Mouse (Mus musculus): ENCODE data around the gene Zbtb25. TPM values are rescaled to one million over a fixed set of nuclear protein-coding genes. Genes with fewer than 3 reads are reported as not detected.
A peak's percentile ranks its signal among the peaks of the same experiment; 100 is the strongest.

Gene Zbtb25
- polyA plus RNA-seq, 1 experiment from 2014 or later: 27.0 TPM

DNA sequence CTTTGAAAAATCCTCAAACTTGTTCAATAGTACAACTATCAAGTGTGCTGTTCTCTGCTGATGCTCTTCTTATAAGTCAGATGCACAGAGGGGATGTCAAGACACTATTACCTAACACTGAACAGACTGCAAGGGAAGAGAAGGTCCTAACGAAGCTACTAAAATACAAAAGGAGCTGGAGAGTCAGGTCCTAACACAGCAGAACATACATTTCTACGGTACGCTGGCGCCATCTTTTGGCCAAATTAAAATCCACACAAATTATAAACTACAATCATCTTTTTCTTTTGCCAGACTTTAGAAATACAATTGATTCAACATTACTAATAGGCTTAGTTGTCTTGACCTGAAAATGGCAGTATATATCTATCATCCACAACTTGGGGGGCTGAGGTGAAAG is 28.3 kb downstream of the Zbtb25 start:
- peak; percentile 71 for DNase-seq (ENCODE audit: low spot score)

DNA sequence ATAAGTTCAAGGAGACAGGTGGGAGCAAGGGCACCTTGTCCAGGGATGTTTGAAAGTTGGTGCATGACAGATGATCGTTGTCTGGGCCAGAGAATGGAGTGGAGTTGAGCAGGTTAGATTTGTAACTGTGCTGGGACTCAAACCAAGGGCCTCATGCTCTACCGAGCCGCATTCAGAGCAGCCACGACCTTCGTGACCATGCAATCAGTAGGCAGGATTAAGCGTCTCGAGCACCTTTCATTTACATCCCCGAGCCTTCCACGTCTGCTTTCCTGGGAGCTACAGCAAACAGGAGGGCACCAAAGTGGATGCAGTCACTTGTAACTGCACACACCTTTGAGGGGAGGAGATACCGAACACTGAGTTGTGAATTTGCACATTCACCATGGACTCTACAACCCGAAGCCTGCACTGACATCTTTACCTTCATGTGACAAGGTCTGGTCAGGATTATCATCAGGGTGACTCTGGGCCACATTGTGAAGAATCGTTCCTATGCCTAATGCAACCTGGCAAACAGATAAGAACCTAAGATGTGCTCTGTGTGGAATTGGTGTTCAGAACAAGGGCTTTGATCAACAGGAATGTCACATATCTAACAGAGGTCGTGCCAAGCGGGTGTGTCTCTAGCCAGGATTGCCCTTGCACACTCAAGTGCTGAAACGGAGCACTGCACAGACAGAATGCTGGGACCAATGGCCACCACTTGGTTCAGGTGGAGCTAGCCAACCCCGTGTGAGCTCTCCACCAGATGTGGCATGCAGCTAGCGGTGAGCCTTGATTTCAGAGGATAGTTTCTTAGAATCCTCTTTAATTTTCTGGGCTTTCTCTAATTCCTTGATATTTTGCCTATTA is 33.1 kb downstream of the Zbtb25 start:
- DNase-seq (ENCODE audit: low spot score): no peak

DNA sequence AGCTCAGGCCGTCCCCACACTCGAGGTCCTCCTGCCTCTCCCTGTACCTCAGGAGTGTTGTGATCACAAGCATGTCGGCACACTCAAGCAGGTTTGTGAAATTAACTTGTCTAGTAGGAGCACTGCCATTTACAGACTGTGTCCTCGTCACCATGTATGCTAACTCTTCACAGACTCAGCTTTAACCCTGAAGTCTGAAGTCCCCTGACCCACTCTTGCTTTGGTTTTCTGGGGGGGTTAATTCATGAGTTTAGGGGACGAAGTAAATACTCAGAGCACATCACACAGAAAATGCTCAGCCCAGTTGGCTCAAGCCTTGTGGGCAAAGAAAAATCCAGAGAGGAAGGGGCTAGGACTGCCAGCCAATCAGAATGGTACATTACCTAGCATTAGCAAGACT is 33.8 kb downstream of the Zbtb25 start:
- no peak for DNase-seq (ENCODE audit: low spot score)

DNA sequence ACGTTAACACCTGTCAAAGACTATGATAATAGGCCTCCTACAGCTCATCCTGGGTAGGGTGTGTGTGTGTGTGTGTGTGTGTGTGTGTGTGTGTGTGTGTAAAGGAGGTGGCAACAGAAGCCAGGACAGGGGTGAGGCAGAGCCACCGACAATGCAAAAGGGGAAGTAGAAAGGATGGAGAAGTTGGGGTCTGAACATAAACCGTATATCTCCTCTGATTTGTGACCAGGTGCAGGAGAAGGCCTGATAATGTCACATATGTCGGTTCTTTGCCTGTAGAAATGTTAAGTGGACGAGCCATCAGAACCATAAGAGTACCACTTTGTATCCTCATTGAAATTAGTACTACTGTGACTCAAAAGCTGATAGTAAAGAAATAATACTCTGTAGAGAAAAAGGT is 35.7 kb downstream of the Zbtb25 start:
- no peak for DNase-seq (ENCODE audit: low spot score)

DNA sequence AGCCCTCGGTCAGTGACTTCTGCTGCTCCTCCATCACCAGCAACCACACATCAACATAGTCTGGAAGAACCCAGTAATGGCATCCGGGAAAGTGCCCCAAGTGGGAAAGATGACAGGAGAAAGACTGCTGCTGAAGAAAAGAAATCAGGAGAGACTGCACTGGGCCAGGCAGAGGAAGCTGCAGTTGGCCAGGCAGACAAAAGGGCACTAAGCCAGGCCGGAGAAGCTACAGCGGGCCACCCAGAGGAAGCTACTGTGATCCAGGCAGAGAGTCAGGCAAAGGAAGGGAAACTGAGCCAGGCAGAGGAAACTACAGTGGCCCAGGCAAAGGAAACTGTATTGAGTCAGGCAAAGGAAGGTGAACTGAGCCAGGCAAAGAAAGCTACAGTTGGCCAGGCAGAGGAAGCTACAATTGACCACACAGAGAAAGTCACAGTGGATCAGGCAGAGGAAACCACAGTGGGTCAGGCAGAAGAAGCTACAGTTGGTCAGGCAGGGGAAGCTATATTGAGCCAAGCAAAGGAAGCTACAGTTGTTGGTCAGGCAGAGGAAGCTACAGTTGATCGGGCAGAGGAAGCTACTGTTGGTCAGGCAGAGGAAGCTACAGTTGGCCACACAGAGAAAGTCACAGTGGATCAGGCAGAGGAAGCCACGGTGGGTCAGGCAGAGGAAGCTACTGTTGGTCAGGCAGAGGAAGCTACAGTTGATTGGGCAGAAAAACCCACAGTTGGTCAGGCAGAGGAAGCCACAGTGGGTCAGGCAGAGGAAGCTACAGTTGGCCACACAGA is 40.6 kb downstream of the Zbtb25 start:
- no peak for DNase-seq (ENCODE audit: low spot score)

GRCm38 (mm10) chr12:76326437-76327220 is 42.8 kb downstream of the Zbtb25 start:
- DNase-seq (ENCODE audit: low spot score): no peak

- peak; percentile 65 for DNase-seq (ENCODE audit: low spot score)
These were observed 44.5 kb downstream of the Zbtb25 start, which contains the start of gene Akap5 for GRCm38 (mm10) chr12:76324679-76325431. Gene Akap5 (plus strand): TSS chr12:76324891.

GRCm38 (mm10) chr12:76318282-76319212 is 50.9 kb downstream of the Zbtb25 start:
- no peak for DNase-seq (ENCODE audit: low spot score)

DNA sequence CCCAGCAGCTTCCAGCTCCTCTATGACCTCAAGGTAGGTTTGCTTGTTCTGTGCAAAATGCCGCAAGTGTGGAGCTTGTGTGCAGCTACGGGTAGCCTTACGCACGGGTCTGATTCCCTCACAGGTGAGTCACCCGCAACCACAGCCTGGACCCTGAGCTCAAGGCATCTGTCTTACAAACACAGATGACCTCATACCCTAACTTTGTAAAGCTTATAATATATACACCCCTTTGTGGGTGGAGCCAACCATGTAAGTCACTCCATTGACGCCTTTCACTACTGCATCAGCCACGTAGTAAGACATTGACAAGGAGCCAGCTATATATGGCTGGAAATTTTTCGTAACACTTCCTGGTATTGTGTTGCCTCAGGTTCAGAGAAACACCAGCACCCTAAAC is 57.5 kb downstream of the Zbtb25 start:
- DNase-seq (ENCODE audit: low spot score): no peak

DNA sequence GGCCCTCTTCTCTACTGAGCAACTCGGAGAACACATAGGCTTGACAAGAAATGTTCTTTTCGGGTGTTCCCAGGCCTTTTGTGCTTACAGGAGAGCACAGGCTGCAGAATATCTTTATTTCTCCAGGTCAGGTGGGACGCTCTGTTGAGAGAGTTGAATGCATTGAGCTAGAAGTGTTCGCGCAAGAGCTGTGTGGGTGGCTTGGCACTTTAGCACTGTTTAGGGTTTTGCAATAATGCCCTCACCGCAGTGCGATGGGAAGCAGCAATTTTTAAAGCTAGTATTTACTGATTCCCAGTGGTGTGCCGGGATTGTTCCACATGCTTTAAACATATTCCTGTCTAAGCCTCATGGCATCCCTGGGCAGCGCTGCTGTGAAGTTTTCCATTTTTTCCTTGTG is 58.2 kb downstream of the Zbtb25 start:
- DNase-seq (ENCODE audit: low spot score): no peak

GRCm38 (mm10) chr12:76310633-76311032 is 58.8 kb downstream of the Zbtb25 start:
- no peak for DNase-seq (ENCODE audit: low spot score)

GRCm38 (mm10) chr12:76310007-76310406 is 59.4 kb downstream of the Zbtb25 start:
- DNase-seq (ENCODE audit: low spot score): no peak

DNA sequence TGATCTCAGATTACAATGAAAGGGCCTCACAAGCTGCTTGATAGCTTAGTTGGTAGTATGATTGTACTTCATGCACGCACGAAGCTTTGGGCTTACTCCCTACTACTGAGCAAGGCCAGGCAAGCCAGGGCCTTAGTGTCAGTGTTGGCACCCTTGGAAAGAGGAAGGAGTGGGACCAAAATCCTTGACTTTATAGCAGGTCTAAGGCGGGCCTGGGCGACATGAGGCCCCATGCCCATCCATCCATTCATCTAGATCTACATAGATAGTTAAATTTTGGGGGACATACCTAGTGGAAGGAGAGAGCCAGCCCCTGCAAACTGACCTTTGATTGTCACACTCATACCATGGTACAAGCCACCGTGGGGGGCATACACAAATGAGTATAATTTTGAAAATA is 61.0 kb downstream of the Zbtb25 start:
- no peak for DNase-seq (ENCODE audit: low spot score)

DNA sequence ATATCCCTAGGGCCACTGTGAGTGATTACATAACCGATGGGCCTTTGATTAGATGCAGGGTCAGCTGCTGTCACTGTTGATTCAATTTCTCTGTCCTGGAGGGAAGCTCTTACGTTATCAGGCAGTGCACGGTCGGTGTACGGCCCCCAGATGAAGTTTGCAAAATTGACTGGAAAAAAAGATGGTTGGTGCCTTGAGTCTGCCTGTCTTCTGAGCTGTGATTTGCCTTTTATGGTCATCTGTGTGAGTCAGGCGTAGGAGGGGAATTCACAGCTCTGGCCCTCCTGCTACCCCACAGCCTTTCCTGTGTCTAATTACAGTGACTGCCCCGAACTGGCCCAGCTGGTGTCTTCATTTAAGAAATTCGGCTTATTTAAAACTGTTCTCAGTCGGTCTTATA is 61.4 kb downstream of the Zbtb25 start:
- DNase-seq (ENCODE audit: low spot score): no peak

DNA sequence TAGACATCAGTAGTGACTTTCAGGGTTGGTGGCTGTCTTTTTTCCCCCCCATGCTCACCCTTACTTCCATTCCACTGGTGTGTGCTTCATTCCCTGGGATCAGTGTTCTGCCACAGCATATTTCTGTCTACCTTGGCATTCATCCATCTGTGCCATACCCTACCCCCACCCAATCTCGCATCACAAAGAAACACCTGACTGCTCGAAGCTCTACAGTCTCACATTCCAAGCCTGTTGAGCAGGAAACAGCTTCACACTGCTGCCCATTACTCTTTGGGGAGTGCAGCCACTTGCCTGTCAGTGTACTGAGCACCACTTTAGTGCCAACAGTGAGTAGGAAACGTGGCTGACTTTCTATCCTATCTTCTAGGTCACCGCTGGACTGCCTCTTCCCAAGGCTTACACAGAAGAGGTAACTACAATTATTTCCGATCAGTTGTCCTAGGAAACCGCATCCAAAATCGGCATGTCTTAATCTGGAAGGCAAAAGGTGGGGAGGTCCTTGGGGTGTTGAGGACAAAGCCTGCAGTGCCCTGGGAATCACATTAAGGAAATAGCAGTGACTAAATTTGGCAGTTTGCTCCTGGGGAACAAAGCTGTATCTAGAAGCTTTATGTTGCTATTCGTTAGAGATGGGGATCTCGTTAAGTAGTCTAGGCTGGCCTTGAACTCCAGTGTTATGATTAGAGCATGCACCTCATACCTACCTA is 62.4 kb downstream of the Zbtb25 start:
- no peak for DNase-seq (ENCODE audit: low spot score)

- DNase-seq (ENCODE audit: low spot score): no peak
These were observed 64.3 kb downstream of the Zbtb25 start for GRCm38 (mm10) chr12:76305107-76305506.

- no peak for DNase-seq (ENCODE audit: low spot score)
These were observed 65.2 kb downstream of the Zbtb25 start for GRCm38 (mm10) chr12:76304199-76304598.

- DNase-seq (ENCODE audit: low spot score): no peak
These were observed 65.9 kb downstream of the Zbtb25 start for GRCm38 (mm10) chr12:76303474-76303873.

- DNase-seq (ENCODE audit: low spot score): no peak
These were observed 69.0 kb downstream of the Zbtb25 start for GRCm38 (mm10) chr12:76300367-76300766.
